Mouse (Mus musculus) adrenal gland, postnatal 4 days (tissue): Measurements from ENCODE around the gene Arhgef16. TPM values are rescaled to one million over a fixed set of nuclear protein-coding genes. Genes with fewer than 3 reads are reported as not detected.

Source experiments
- DNase-seq, 2 experiments: peaks; one replicate each; pipeline ENCODE4 v3.0.0; 2021 to 2022; ENCODE audit warnings: low spot score in 2 of 2, mixed read lengths in 2 of 2
- total RNA-seq, 2 experiments: library from RNA; stranded (reverse); gene quantifications; 2 replicates each; pipeline ENCODE4 v1.2.3; 2021

Gene Arhgef16
- total RNA-seq, 2 experiments from 2014 or later, result 2.2 to 8.5 TPM

- DNase-seq, result no peak
Observed at GRCm38 (mm10) chr4:154294262-154294731, 7.2 kb downstream of the Arhgef16 start.

- no peak for DNase-seq
Observed at GRCm38 (mm10) chr4:154293735-154294201, 7.7 kb downstream of the Arhgef16 start.

- DNase-seq, result no peak
Observed at GRCm38 (mm10) chr4:154283671-154284070, 17.8 kb downstream of the Arhgef16 start.

- DNase-seq, result no peak
Observed at GRCm38 (mm10) chr4:154279481-154279880, 22.0 kb downstream of the Arhgef16 start.

- DNase-seq, result peak in 1 of 2 experiments; percentile 13
Observed at GRCm38 (mm10) chr4:154273000-154273399, 28.5 kb downstream of the Arhgef16 start.

GRCm38 (mm10) chr4:154269520-154269919 is 32.0 kb downstream of the Arhgef16 start:
- no peak for DNase-seq

- DNase-seq, result no peak
Observed at GRCm38 (mm10) chr4:154267511-154267910, 34.0 kb downstream of the Arhgef16 start.

GRCm38 (mm10) chr4:154262071-154262470 is 39.4 kb downstream of the Arhgef16 start:
- no peak for DNase-seq

- no peak for DNase-seq
Observed at GRCm38 (mm10) chr4:154260755-154261154, 40.7 kb downstream of the Arhgef16 start.

- no peak for DNase-seq
Observed at GRCm38 (mm10) chr4:154252537-154253255, 48.8 kb downstream of the Arhgef16 start.

- DNase-seq, result no peak
Observed at GRCm38 (mm10) chr4:154249316-154249715, 52.2 kb downstream of the Arhgef16 start.

GRCm38 (mm10) chr4:154248092-154248805 is 53.2 kb downstream of the Arhgef16 start:
- DNase-seq, result no peak

- DNase-seq, result no peak
Observed at GRCm38 (mm10) chr4:154247207-154248091, 54.0 kb downstream of the Arhgef16 start.

- DNase-seq, result peak; percentile 43 to 55
Observed at GRCm38 (mm10) chr4:154246115-154247040, 55.1 kb downstream of the Arhgef16 start.

- DNase-seq, result no peak
Observed at GRCm38 (mm10) chr4:154245342-154245741, 56.1 kb downstream of the Arhgef16 start.

- no peak for DNase-seq
Observed at GRCm38 (mm10) chr4:154240608-154241007, 60.9 kb downstream of the Arhgef16 start.

- DNase-seq, result no peak
Observed at GRCm38 (mm10) chr4:154239199-154239598, 62.3 kb downstream of the Arhgef16 start.

GRCm38 (mm10) chr4:154237306-154237705 is 64.2 kb downstream of the Arhgef16 start:
- no peak for DNase-seq

- DNase-seq, result no peak
Observed at GRCm38 (mm10) chr4:154236893-154237292, 64.6 kb downstream of the Arhgef16 start.

GRCm38 (mm10) chr4:154236001-154236400 is 65.5 kb downstream of the Arhgef16 start:
- no peak for DNase-seq
